Mouse (Mus musculus): ENCODE results near the gene Zfpm1. TPM values are rescaled to one million over a fixed set of nuclear protein-coding genes. Genes with fewer than 3 reads are reported as not detected.

Zfpm1 gene
- polyA plus RNA-seq, 1 experiment from 2014 or later: 2.9 TPM

DNA sequence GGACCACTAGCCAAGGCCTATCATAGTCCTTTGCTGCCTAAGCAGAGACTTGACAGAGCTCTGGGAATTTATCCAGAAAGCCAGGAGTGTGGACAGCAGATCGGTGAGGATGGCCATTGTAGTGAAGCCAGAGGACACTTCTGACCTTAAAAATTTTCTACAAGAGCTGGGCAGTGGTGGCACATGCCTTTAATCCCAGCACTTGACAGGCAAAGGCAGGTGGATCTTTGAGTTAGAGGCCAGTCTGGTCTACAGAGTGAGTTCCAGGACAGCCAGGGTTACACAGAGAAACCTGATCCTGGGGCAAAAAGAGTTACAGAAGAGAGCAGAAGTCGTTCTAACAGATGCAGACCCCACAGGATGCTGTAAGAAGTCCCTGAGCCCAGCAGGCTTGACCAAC lies 34.5 kb downstream of the Zfpm1 start:
- Histone ChIP-seq H3K4me1 (ENCODE audit: insufficient read depth) (0 out of 2 replicates have a peak, but pooled peaks cover 7% of the 10 kb centered on the region), H3K36me3 (ENCODE audit: insufficient read depth) (0 out of 2 replicates have a peak, but pooled peaks cover 3% of the 10 kb centered on the region), H3K27ac (ENCODE audit: low read depth) (no peak overlapping the region), H3K4me2 (no peak overlapping the region), H3K9me3 (ENCODE audit: low read depth, low read length) (no peaks in the 10 kb centered on the region), H3K4me3 (ENCODE audit: low read depth, low read length) (no peak overlapping the region), H3K9ac (no peak overlapping the region), H3K27me3 (ENCODE audit: insufficient read depth, low read length) (no peaks in the 10 kb centered on the region)
- DNase-seq (no peak), ATAC-seq (ENCODE audit: insufficient read depth) (no peak)
- WGBS: 35% methylated on average over 2 of the region's 2 CpGs
- TF ChIP-seq CTCF (IDR thresholded peaks at IDR 0.05; ENCODE audit: low read depth): no peak

GRCm38 (mm10) chr8:122317918-122318475 lies 36.1 kb downstream of the Zfpm1 start:
- no peak for ATAC-seq (ENCODE audit: insufficient read depth)
- Histone ChIP-seq H3K4me3 (ENCODE audit: low read depth, low read length) (no peak overlapping the region), H3K27ac (ENCODE audit: low read depth) (peak overlapping the region; percentile 12; the same call in 1 of the 2 replicates), H3K27me3 (ENCODE audit: insufficient read depth, low read length) (no peaks in the 10 kb centered on the region), H3K36me3 (ENCODE audit: insufficient read depth) (0 out of 2 replicates have a peak, but pooled peaks cover 3% of the 10 kb centered on the region), H3K4me1 (ENCODE audit: insufficient read depth) (peaks cover 13% of the 10 kb centered on the region; the same call in 1 of the 2 replicates), H3K4me2 (no peak overlapping the region), H3K9ac (no peak overlapping the region), H3K9me3 (ENCODE audit: low read depth, low read length) (no peaks in the 10 kb centered on the region)
- no peak for TF ChIP-seq CTCF (IDR thresholded peaks at IDR 0.05; ENCODE audit: low read depth)
- no peak for DNase-seq
- WGBS: 43% methylated on average over 8 of the region's 8 CpGs

- H3K4me3 ChIP-seq (ENCODE audit: low read depth, low read length): no peak overlapping the region
- TF ChIP-seq CTCF (IDR thresholded peaks at IDR 0.05; ENCODE audit: low read depth): no peak
- no peak for ATAC-seq (ENCODE audit: insufficient read depth)
- 0 out of 2 replicates have a peak, but pooled peaks cover 3% of the 10 kb centered on the region for H3K36me3 ChIP-seq (ENCODE audit: insufficient read depth)
- H3K4me2 ChIP-seq: no peak overlapping the region
- no peak for DNase-seq
- H3K9me3 ChIP-seq (ENCODE audit: low read depth, low read length): no peaks in the 10 kb centered on the region
- peaks cover 22% of the 10 kb centered on the region for H3K4me1 ChIP-seq (ENCODE audit: insufficient read depth)
- no peak overlapping the region for H3K9ac ChIP-seq
- WGBS: 52% methylated on average over 11 of the region's 11 CpGs
- 0 out of 2 replicates have a peak overlapping the region, but pooled peaks have one; percentile 36 for H3K27ac ChIP-seq (ENCODE audit: low read depth)
- no peaks in the 10 kb centered on the region for H3K27me3 ChIP-seq (ENCODE audit: insufficient read depth, low read length)
Measured at GRCm38 (mm10) chr8:122319045-122319707, 37.2 kb downstream of the Zfpm1 start.

DNA sequence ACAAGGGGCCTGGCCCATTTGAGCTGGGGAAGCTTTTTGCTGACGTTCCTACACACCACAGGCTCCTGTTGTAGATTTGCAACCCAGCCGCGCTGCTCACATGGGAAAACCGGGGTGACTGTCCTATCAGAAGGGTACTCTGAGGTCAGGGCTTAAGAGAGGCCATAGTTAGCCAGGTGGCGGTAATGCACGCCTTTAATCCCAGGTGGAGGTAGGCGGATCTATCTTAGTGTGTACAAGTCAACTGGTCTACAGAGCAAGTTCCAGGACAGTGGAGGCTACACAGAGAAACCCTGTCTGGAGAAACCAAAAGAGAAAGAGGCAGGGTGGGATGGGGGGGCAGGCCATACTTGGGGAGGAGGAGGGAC lies 37.8 kb downstream of the Zfpm1 start:
- ATAC-seq (ENCODE audit: insufficient read depth) (no peak), DNase-seq (no peak)
- peaks cover 18% of the 10 kb centered on the region for H3K4me1 ChIP-seq (ENCODE audit: insufficient read depth)
- 59% methylated on average over 7 of the region's 7 CpGs for WGBS
- no peak overlapping the region for H3K9ac ChIP-seq
- no peak for TF ChIP-seq CTCF (IDR thresholded peaks at IDR 0.05; ENCODE audit: low read depth)
- H3K4me2 ChIP-seq: no peak overlapping the region
- no peaks in the 10 kb centered on the region for H3K9me3 ChIP-seq (ENCODE audit: low read depth, low read length)
- H3K27me3 ChIP-seq (ENCODE audit: insufficient read depth, low read length): no peaks in the 10 kb centered on the region
- 0 out of 2 replicates have a peak, but pooled peaks cover 3% of the 10 kb centered on the region for H3K36me3 ChIP-seq (ENCODE audit: insufficient read depth)
- 0 out of 2 replicates have a peak overlapping the region, but pooled peaks have one; percentile 36 for H3K27ac ChIP-seq (ENCODE audit: low read depth)
- H3K4me3 ChIP-seq (ENCODE audit: low read depth, low read length): no peak overlapping the region

- DNase-seq: no peak
- Histone ChIP-seq H3K27me3 (ENCODE audit: insufficient read depth, low read length) (no peaks in the 10 kb centered on the region), H3K27ac (ENCODE audit: low read depth) (no peak overlapping the region), H3K36me3 (ENCODE audit: insufficient read depth) (0 out of 2 replicates have a peak, but pooled peaks cover 3% of the 10 kb centered on the region), H3K9me3 (ENCODE audit: low read depth, low read length) (no peaks in the 10 kb centered on the region), H3K4me3 (ENCODE audit: low read depth, low read length) (no peak overlapping the region), H3K4me1 (ENCODE audit: insufficient read depth) (peaks cover 22% of the 10 kb centered on the region), H3K4me2 (no peak overlapping the region), H3K9ac (no peak overlapping the region)
- no peak for TF ChIP-seq CTCF (IDR thresholded peaks at IDR 0.05; ENCODE audit: low read depth)
- 41% methylated on average over 3 of the region's 3 CpGs for WGBS
- no peak for ATAC-seq (ENCODE audit: insufficient read depth)
Measured at GRCm38 (mm10) chr8:122320541-122320940, 38.6 kb downstream of the Zfpm1 start.

DNA sequence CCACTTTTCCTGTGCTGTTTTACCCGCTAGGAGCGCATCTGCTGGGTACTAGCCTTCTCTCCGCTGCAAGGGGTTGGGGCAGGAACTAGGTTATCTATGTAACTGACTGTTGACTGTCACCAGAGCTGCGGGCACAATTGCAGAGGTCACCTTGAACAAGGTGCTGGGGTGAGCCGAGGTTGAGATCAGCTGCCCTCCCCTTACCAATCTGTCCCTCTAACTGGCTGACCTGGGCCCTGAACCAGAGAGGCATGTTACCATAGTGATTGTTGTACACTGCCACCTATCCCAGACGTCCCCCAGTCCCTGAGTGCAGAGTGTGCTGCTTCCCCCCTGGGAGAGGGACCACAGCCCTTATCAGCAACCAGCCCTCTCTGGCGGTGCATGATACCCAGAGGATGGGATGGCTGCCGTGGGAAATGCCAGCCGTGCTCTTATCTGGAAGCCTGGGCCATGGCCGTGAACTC lies 39.5 kb downstream of the Zfpm1 start:
- ATAC-seq (ENCODE audit: insufficient read depth): peak; percentile 19; the same call in 1 of the 2 replicates
- no peak for DNase-seq

DNA sequence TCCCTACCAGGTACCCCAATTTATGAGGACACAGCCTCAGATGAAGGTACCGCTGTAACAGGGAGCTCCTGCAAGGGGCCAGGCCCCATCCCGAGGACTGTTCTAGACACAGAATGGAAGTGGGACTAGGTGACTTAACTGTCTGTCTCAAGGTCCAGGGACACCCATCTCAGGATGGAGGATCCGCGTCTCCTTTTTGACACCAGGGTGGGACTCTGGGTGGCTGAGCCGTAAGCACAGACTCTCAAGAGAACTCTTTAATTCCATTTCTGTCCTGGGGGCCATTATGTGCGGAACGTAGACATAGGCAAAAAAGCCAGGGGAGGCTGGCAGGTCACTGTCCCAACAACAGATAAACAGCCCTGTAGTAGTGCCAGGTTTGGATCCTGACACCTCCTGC lies 40.2 kb downstream of the Zfpm1 start:
- Histone ChIP-seq H3K27ac (ENCODE audit: low read depth) (peak overlapping the region; percentile 24; the same call in 1 of the 2 replicates), H3K9me3 (ENCODE audit: low read depth, low read length) (no peaks in the 10 kb centered on the region), H3K27me3 (ENCODE audit: insufficient read depth, low read length) (no peaks in the 10 kb centered on the region), H3K9ac (no peak overlapping the region), H3K4me3 (ENCODE audit: low read depth, low read length) (no peak overlapping the region), H3K4me1 (ENCODE audit: insufficient read depth) (peaks cover 32% of the 10 kb centered on the region), H3K36me3 (ENCODE audit: insufficient read depth) (no peaks in the 10 kb centered on the region), H3K4me2 (0 out of 2 replicates have a peak overlapping the region, but pooled peaks have one; percentile 1)
- 79% methylated on average over 7 of the region's 7 CpGs for WGBS
- DNase-seq (no peak), ATAC-seq (ENCODE audit: insufficient read depth) (no peak)
- TF ChIP-seq CTCF (IDR thresholded peaks at IDR 0.05; ENCODE audit: low read depth): no peak

More for the DNA sequence above, 39.5 kb downstream of the Zfpm1 start:
- Histone ChIP-seq H3K27ac (ENCODE audit: low read depth) (peak overlapping the region; percentile 24), H3K4me1 (ENCODE audit: insufficient read depth) (peaks cover 31% of the 10 kb centered on the region), H3K36me3 (ENCODE audit: insufficient read depth) (0 out of 2 replicates have a peak, but pooled peaks cover 3% of the 10 kb centered on the region), H3K9me3 (ENCODE audit: low read depth, low read length) (no peaks in the 10 kb centered on the region), H3K4me3 (ENCODE audit: low read depth, low read length) (no peak overlapping the region), H3K9ac (no peak overlapping the region), H3K4me2 (no peak overlapping the region), H3K27me3 (ENCODE audit: insufficient read depth, low read length) (no peaks in the 10 kb centered on the region)
- WGBS: 42% methylated on average over 10 of the region's 10 CpGs
- TF ChIP-seq CTCF (IDR thresholded peaks at IDR 0.05; ENCODE audit: low read depth): no peak

Data from lung, embryonic 14.5 days (tissue).